Mouse (Mus musculus) gastrocnemius, postnatal 10 days (tissue): ENCODE data around the gene Rpia. TPM values are rescaled to one million over a fixed set of nuclear protein-coding genes. Genes with fewer than 3 reads are reported as not detected.
A peak's percentile ranks its signal among the peaks of the same experiment; 100 is the strongest.

Experiments used
- DNase-seq: peaks from one replicate; pipeline ENCODE4 v3.0.0; 2021; ENCODE audit warnings: mixed read lengths
- total RNA-seq, 2 experiments: library from RNA; stranded (reverse); gene quantifications; 2 replicates each; pipeline ENCODE4 v1.2.3; 2021

Gene Rpia
- total RNA-seq, 2 experiments from 2014 or later, result 8.5 to 10.2 TPM

DNA sequence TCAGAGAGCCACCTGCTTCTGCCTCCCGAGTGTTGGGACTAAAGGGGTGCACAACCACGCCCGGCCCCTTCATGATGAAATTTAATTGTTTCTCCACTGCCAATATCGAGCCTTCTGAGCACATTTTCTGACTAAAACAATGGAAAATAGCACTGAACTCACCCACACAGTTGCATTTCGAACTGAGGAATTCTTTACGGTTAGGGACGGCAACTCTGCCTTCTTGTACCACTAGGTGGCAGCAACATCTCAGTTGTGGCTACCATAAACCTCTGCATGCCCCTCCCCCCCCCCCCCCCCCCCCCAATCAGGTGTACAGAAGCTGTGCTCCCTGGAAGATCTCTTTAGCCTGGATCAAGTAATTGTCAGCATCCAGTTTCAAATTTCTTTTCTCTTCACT is 13.2 kb upstream of the Rpia start:
- peak; percentile 61 for DNase-seq

DNA sequence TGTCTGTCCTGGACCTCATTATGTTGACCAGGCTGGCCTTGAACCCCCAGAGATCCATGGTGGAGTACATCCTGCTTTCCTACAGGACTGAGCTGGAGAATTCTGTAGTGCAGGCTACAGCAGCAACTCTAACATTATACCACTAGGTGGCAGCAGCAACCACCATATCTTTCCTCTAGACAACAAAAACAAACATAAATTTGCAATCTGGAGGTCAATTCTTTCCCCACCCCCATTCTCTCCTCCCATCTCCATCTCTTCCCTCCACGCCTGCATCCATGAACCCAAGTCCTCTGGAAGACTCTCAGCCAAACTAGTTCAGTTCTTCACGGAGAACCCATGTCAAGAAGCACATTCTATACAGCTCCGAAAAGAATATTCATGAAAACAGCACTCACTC is 12.6 kb upstream of the Rpia start:
- DNase-seq, result no peak

DNA sequence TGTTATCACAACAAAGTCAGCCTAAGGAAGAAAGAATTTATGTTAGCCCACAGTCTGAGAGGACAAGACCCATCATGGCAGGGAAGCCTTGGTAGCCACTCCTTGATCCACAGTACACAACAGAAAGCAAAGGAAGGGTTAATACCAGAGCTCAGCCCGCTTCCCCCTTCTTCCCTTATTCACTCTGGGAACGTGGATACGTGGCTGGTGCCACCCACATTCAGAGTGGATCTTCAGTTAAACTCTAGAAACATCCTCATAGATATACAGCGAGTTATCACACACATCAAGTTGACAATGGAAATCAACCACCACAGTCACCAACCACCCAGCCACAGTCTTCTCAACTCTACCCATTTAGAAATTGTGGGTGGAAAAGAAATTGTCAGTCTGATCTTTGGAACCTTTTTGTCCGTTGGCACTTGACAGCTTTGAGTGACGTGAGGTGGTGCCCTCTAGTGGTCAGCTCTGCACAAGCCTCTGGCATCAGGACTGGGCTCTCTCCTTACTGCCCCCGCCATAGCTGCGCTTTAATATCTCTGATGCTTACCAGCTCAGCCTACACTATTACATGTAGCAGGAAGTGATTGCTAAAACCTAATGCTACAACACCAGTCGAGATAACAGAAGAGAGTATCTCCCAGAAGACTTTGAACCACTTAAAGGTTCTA is 5.7 kb upstream of the Rpia start:
- DNase-seq, result peak; percentile 68

DNA sequence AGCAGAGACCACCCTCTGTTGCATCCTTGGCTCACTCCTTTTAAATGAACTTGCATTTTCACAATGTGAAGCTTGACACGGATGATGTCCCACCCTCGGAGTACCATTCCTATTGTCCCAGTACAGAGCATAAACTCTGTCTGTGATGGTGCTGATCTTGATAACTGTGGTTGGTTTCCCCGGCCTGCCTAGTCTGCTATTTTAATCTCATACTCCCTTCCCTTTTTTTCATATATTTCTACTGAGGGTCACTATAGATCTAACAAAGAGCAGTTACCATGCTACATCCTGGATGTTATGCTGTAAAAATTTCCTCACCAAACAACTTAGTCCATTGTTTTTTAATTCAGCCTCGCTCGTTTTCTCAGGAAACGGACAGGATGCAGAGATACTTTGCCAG is 4.9 kb upstream of the Rpia start:
- no peak for DNase-seq

DNA sequence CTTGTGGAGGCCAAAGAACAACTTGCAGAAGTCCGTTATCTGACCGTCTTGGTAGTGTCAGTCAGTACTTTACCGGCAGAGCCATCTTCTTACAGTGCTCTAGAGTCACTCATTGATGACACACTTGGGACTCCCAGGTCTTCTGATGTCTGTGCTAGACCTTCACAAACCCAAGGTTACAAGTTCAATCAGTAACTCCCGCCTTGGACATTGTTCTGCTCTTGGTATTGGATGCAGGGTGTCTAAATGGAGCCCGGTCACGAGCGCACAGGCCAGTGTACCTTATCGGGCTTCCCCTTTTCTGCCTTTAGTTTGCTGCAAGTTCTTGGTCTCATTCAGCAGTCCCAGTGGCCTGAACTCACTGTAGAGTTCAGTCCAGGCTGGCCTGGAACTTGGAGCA is 612 bp upstream of the Rpia start:
- no peak for DNase-seq

DNA sequence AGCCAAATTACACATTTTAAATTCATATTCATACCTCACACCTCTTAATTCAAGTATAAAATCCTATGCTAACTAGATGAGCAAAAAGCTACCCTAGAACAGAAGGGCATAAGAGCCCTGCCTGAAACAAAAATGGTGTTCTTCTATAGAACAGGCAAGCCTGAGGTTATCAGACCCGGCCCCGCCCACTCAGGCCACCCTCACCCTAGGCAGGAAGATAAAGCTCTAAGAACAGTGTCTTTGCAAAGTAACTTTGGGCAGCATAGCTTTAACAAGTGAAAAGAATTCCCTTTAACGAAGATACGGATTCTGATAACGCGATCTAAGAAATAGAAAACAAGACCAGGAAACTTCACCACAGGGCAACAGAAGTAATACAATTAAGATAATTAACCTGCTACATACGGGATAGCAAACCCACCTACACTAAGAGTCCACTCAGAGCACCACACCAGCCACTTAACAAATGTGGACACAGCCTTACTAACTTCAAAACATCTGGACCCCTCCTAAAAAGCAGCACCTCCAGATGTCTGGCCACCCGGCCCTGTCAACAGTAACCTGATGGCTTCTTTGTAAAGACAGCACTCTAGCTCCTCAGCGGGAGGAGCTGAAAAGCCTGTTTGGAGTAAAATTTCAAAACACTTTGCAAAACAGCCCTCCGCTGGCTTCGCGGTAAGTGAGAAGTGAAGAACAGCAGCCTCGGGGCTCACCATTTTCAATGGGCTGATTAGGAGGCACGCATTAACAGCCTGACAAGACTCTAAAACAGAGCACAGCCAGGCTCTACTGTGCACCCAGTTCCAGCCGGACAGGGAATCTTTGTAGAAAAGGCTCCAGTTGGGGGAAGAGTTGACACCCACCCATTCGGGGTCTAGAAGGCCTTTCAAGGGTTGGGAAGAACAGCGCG is 925 bp downstream of the Rpia start:
- DNase-seq, result no peak

GRCm38 (mm10) chr6:70790034-70790650 is 1.9 kb downstream of the Rpia start:
- no peak for DNase-seq

DNA sequence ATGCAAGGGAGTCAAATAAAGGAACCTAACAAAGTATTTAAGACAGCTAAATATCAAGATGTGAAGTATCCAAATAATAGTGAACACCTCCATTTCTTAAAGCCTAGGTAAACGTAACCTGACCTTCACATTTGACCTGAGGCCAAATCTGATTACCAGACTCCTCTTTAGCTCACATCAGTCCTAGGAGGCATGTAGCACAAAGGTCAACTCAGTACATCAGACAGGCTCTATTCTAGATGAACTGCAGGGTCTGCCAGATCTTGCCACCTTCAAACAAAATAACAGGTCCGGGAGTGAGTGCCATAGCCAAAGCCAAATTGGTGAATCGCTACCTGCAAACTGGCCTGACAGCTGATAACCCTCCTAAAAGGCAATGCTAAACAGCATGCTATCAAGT is 2.9 kb downstream of the Rpia start:
- DNase-seq, result no peak

GRCm38 (mm10) chr6:70787524-70787923 is 4.5 kb downstream of the Rpia start:
- DNase-seq, result no peak

GRCm38 (mm10) chr6:70785852-70786251 is 6.2 kb downstream of the Rpia start:
- no peak for DNase-seq

GRCm38 (mm10) chr6:70784811-70785210 is 7.2 kb downstream of the Rpia start:
- DNase-seq, result no peak

DNA sequence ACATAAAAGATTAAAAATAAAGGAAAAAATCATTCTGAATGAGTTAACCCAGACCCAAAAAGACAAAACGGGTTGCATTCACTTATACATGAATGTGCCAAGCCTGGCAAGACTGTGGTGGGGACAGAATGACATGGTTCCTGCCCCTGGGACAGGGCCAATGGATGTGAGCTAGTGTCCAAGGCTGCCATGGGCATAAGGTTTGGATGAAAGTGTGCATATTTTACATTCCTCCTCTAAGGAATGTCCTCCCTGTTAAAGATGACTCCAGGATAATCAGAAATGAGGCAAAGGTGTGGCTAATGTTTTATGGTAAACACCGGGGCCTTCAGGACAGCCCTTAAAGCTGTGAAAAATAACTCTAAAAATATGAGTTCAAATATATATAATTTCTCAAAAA is 10.7 kb downstream of the Rpia start:
- no peak for DNase-seq

GRCm38 (mm10) chr6:70774372-70774771 is 17.7 kb downstream of the Rpia start:
- DNase-seq, result no peak

DNA sequence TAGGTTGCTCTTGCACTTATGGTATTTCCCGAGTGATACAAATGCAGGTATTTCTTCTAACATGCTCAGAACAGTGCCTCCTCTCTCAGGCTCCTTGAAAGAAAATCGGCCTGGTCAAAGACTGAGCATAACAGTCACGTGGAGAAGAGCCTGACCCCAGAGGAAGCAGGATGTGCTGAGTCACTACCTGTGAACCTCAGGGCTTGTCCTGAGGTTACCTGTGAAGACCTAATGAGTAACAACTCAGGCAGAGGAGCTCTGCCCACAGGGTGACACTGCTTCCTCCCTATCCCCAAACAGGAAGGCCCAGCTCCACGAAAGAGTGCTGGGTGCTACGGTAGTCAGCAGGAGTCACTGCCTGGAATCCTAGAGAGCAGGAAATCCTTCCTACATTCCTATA is 18.3 kb downstream of the Rpia start:
- DNase-seq, result no peak

DNA sequence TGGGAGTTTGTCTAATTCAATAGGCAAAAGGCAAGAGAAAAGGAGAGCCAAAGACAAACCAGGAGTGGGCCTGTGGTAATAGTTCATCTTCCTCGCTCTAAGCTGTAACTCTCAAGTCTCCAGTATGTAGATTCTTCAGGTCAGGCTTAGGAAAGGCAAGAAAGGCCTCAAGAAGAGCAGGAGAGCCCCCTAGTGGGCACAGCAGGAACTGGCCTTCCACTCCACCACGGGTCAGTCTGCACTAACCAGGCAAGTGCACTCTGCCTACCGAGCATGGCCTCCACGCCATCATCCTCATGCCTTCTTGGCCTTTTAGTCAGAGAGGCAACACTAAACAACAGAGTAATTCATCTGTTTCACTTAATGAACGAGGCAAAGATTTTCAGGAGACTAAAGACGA is 23.3 kb downstream of the Rpia start:
- DNase-seq, result peak; percentile 74

- DNase-seq, result no peak
Observed at GRCm38 (mm10) chr6:70765076-70765475, 27.0 kb downstream of the Rpia start.

DNA sequence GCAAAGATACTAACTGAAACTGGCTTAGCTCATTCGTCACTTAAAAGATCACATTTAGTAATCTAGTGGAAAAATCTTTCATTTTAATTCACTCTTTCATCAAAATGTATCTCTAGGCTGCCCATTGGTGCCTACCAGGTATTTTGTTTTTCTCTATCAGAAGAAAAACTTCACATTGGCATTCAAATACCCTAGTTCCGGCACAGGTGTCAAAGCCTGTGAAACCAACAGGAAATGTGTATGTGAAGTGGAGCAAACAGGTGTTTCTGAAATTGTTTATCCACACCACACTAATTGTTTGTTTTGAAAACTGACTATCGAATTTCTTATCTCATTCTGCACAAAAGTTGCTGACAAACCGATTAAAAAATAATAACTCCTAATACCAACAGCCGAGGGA is 27.5 kb downstream of the Rpia start:
- DNase-seq, result no peak

DNA sequence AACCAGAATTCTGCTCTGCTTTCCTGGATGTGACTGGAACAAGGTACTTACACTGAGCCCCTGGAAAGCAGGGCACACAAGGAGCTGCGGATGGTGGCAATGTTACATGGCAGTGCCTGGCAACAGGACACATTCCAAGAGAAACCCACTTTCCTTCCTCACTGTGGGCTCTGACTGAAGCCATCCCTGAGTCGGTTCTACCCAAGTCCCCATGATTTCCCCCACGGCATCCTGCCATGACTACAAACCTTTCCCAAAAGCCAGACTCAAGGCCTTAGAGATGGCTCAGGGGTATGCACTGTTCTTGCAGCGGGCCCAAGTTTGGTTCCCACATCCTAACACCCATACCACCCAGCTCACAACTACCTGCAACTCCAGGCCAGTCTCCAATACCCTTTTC is 28.2 kb downstream of the Rpia start:
- DNase-seq, result no peak

- no peak for DNase-seq
Observed at GRCm38 (mm10) chr6:70762659-70763058, 29.4 kb downstream of the Rpia start.

GRCm38 (mm10) chr6:70760951-70761350 is 31.1 kb downstream of the Rpia start:
- DNase-seq, result no peak

DNA sequence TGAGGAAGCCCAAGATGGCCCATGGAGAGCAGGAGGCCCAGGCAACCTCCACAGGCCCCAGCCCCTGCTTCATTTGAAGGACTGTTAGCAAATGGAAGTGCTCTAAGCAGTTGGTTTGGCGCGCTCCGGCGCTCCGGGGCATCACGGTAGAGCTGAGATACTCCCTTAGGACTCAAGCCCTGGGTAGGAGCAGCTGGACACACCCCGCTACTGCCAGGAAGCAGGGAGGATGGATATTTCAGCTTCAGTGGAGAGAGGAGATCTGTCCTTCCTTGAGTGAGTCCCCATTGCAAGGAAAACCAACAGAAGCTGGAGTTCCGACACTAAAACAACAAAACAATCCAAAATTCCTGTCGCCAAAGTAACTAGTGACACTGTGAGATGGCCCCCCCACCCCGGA is 37.2 kb downstream of the Rpia start:
- no peak for DNase-seq

DNA sequence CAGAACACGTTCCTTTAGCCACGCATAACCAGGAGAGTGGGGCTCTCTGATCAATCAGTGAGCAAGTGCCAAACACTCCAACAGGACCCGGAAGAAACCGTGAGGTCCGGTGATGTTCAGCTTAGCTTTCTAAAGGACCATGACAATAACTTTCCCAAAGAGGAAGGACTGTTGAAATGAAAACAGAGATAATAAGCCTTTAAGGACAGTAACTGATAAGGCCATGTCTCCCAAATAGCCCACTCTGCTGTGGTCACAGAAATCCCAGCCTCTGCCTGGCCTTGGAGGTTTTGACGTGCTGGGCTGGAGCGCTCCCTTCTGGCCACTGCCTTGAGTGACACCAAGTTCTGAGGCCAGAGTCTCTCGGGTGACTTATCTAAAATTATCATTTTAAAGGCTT is 39.7 kb downstream of the Rpia start:
- peak; percentile 22 for DNase-seq

DNA sequence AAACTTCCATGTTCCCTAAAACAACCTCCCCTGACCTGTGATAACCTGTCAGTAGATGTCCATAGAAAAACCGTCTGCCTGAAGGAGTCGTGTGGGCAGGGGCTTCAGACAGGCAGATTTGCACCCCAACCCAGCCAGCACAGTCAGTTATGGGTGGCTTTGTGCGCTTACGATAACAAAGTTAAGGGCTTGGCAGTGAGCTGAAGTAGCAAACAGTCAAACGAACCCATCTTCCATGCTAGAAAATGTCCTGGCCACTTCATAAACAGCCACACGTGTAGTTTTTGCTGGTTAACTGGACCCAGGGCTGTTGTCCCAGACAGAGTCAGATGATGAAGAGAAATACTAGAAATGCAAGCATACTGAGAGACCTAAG is 40.1 kb downstream of the Rpia start:
- no peak for DNase-seq
